Mouse (Mus musculus): ENCODE data around the gene Zfp638. TPM values are rescaled to one million over a fixed set of nuclear protein-coding genes. Genes with fewer than 3 reads are reported as not detected.
"Not testable (repeated sequence)": the region's sequence is repeated elsewhere in the genome, so short reads cannot be mapped to it uniquely, and the experiment has no call there.

Gene Zfp638
- polyA plus RNA-seq, 1 experiment from 2014 or later: 65.0 TPM

DNA sequence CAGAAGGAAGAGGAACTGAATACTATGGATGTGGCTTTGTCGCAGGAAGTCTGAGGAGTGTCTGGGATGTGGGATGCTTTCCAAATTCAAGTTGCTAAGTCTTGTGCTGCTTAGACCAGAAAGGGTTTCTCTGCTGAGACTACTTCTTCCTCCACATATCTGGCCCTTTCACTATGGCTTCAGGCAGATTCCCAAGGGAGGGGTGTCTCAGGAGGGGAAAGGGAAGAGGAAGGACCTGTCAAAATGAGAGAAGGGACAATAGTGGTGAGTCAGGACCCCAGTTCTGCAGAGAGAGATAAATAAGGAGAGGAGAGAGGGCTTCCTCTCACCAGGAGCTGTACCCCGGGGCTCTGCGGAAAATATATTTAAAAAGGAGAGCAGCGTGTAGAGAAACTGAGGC, 153.1 kb downstream of the Zfp638 start:
- no peak overlapping the region for H3K27ac ChIP-seq (ENCODE audit: low read depth)
- ATAC-seq (replicated peaks; ENCODE audit: low FRiP score, low TSS enrichment, low read depth) (no peak), DNase-seq (ENCODE audit: low spot score) (no peak)
- H3K36me3 ChIP-seq (ENCODE audit: control insufficient read depth, insufficient read depth, low read length): no peaks in the 10 kb centered on the region
- peak overlapping the region; percentile 36; the same call in 1 of the 2 replicates for H3K4me3 ChIP-seq (ENCODE audit: low read depth, low read length)
- H3K9ac ChIP-seq (ENCODE audit: low read length): no peak overlapping the region
- 66% methylated on average over 4 of the region's 4 CpGs for WGBS
- H3K4me1 ChIP-seq (replicated peaks; ENCODE audit: control insufficient read depth, insufficient read depth, low read length): peaks cover 8% of the 10 kb centered on the region; the same call in 1 of the 2 replicates
- no peaks in the 10 kb centered on the region for H3K9me3 ChIP-seq (ENCODE audit: control insufficient read depth, low read length)
- no peak overlapping the region; the same call in 1 of the 2 replicates for H3K4me2 ChIP-seq (ENCODE audit: low read length)
- 0 out of 2 replicates have a peak, but pooled peaks cover 13% of the 10 kb centered on the region for H3K27me3 ChIP-seq (replicated peaks; ENCODE audit: control insufficient read depth, insufficient read depth, low read length)

GRCm38 (mm10) chr6:84021990-84022389, 155.1 kb downstream of the Zfp638 start:
- Histone ChIP-seq H3K4me1 (replicated peaks; ENCODE audit: control insufficient read depth, insufficient read depth, low read length) (0 out of 2 replicates have a peak, but pooled peaks cover 8% of the 10 kb centered on the region), H3K27ac (ENCODE audit: low read depth) (no peak overlapping the region), H3K4me3 (ENCODE audit: low read depth, low read length) (no peak overlapping the region), H3K9ac (ENCODE audit: low read length) (no peak overlapping the region), H3K9me3 (ENCODE audit: control insufficient read depth, low read length) (no peaks in the 10 kb centered on the region), H3K27me3 (replicated peaks; ENCODE audit: control insufficient read depth, insufficient read depth, low read length) (0 out of 2 replicates have a peak, but pooled peaks cover 13% of the 10 kb centered on the region), H3K4me2 (ENCODE audit: low read length) (no peak overlapping the region), H3K36me3 (ENCODE audit: control insufficient read depth, insufficient read depth, low read length) (no peaks in the 10 kb centered on the region)
- DNase-seq (ENCODE audit: low spot score) (peak; percentile 37), ATAC-seq (replicated peaks; ENCODE audit: low FRiP score, low TSS enrichment, low read depth) (no peak)
- WGBS: 63% methylated on average over 3 of the region's 3 CpGs

DNA sequence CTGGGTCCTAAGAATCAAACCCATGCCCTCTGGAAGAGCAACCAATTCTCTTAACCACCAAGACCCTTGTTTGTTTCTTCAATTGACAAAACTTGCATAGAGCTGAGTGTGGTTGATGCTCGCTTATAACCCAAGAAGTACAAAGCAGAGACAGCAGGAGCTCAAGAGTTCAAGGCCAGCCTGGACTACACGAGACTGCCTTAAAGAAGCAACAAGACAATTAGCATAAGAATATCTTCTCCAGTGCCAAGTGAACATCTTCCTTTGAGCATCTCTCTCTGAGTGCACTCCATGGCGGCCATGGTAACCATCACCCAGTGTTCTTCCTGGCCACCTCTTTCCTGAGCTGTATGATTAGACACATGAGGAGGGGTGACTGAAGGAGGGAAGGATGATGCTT, 158.7 kb downstream of the Zfp638 start:
- H3K4me2 ChIP-seq (ENCODE audit: low read length): no peak overlapping the region
- H3K27ac ChIP-seq (ENCODE audit: low read depth): no peak overlapping the region
- 90% methylated on average over 3 of the region's 3 CpGs for WGBS
- no peak overlapping the region for H3K4me3 ChIP-seq (ENCODE audit: low read depth, low read length)
- no peaks in the 10 kb centered on the region for H3K4me1 ChIP-seq (replicated peaks; ENCODE audit: control insufficient read depth, insufficient read depth, low read length)
- H3K27me3 ChIP-seq (replicated peaks; ENCODE audit: control insufficient read depth, insufficient read depth, low read length): no peaks in the 10 kb centered on the region
- no peak for DNase-seq (ENCODE audit: low spot score)
- H3K9ac ChIP-seq (ENCODE audit: low read length): no peak overlapping the region
- ATAC-seq (replicated peaks; ENCODE audit: low FRiP score, low TSS enrichment, low read depth): no peak
- H3K36me3 ChIP-seq (ENCODE audit: control insufficient read depth, insufficient read depth, low read length): no peaks in the 10 kb centered on the region
- no peaks in the 10 kb centered on the region for H3K9me3 ChIP-seq (ENCODE audit: control insufficient read depth, low read length)

DNA sequence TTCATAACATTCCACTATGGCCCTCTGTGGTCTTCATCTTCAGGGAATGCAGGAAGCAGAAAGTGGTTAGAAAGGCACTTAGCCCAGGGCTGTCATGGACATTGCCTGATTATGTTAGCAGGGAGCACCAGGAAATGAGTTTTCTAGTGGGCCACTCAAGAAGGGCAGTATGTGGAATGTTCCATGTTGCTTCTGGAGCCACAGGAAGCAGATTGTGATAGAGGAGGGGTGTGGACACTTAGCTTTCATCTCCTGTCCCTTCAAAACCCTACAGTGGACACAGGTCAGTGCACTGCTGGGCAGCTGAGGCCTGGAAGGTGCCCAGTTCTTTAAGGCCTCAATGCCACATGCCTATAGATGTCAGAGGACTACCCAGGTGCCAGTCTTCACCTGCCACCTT, 161.9 kb downstream of the Zfp638 start:
- no peaks in the 10 kb centered on the region for H3K4me1 ChIP-seq (replicated peaks; ENCODE audit: control insufficient read depth, insufficient read depth, low read length)
- no peak overlapping the region for H3K27ac ChIP-seq (ENCODE audit: low read depth)
- no peak overlapping the region for H3K4me2 ChIP-seq (ENCODE audit: low read length)
- H3K4me3 ChIP-seq (ENCODE audit: low read depth, low read length): no peak overlapping the region
- H3K36me3 ChIP-seq (ENCODE audit: control insufficient read depth, insufficient read depth, low read length): no peaks in the 10 kb centered on the region
- H3K9me3 ChIP-seq (ENCODE audit: control insufficient read depth, low read length): no peaks in the 10 kb centered on the region
- no peaks in the 10 kb centered on the region for H3K27me3 ChIP-seq (replicated peaks; ENCODE audit: control insufficient read depth, insufficient read depth, low read length)
- ATAC-seq (replicated peaks; ENCODE audit: low FRiP score, low TSS enrichment, low read depth): no peak
- no peak overlapping the region for H3K9ac ChIP-seq (ENCODE audit: low read length)
- DNase-seq (ENCODE audit: low spot score): no peak

DNA sequence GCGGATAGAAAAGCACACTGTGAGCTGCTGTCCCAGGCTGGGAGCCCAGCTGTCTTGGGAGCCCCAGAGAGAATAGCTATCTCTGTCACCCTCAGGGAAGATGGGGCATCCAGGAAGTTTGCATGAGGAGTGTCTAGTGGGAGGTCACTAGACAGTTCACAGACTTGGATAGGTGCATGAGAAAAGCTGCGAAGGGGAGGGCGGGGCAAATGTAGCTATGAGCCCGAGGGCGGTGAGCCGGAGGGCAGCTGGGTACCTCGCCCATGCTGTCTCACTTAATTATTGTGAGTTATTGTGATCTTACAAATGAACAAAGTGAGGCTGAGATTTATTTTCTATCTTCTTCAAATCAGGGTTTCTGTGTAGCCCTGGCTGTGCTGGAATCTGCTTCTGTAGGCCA, 162.9 kb downstream of the Zfp638 start:
- H3K36me3 ChIP-seq (ENCODE audit: control insufficient read depth, insufficient read depth, low read length): no peaks in the 10 kb centered on the region
- no peak overlapping the region for H3K9ac ChIP-seq (ENCODE audit: low read length)
- DNase-seq (ENCODE audit: low spot score): peak; percentile 9
- H3K4me2 ChIP-seq (ENCODE audit: low read length): no peak overlapping the region
- no peak for ATAC-seq (replicated peaks; ENCODE audit: low FRiP score, low TSS enrichment, low read depth)
- H3K9me3 ChIP-seq (ENCODE audit: control insufficient read depth, low read length): no peaks in the 10 kb centered on the region
- 80% methylated on average over 7 of the region's 7 CpGs for WGBS
- no peak overlapping the region for H3K4me3 ChIP-seq (ENCODE audit: low read depth, low read length)
- no peaks in the 10 kb centered on the region for H3K4me1 ChIP-seq (replicated peaks; ENCODE audit: control insufficient read depth, insufficient read depth, low read length)
- H3K27ac ChIP-seq (ENCODE audit: low read depth): no peak overlapping the region
- no peaks in the 10 kb centered on the region for H3K27me3 ChIP-seq (replicated peaks; ENCODE audit: control insufficient read depth, insufficient read depth, low read length)

GRCm38 (mm10) chr6:84032516-84032915, 165.6 kb downstream of the Zfp638 start:
- WGBS: 45% methylated on average over 5 of the region's 5 CpGs
- H3K27me3 ChIP-seq (replicated peaks; ENCODE audit: control insufficient read depth, insufficient read depth, low read length); H3K9me3 ChIP-seq (ENCODE audit: control insufficient read depth, low read length); H3K9ac ChIP-seq (ENCODE audit: low read length); H3K27ac ChIP-seq (ENCODE audit: low read depth); H3K4me1 ChIP-seq (replicated peaks; ENCODE audit: control insufficient read depth, insufficient read depth, low read length); H3K36me3 ChIP-seq (ENCODE audit: control insufficient read depth, insufficient read depth, low read length); H3K4me2 ChIP-seq (ENCODE audit: low read length); ATAC-seq (replicated peaks; ENCODE audit: low FRiP score, low TSS enrichment, low read depth); DNase-seq (ENCODE audit: low spot score); H3K4me3 ChIP-seq (ENCODE audit: low read depth, low read length): not testable (repeated sequence)

Other genes with a start within 250 kb of the Zfp638 start
- gene Clec4f, start 210.9 kb upstream of the Zfp638 start, polyA plus RNA-seq (2014; fragmentation: Nextera tagmentation; extraction: Ambion mirVana): not detected in 2 replicates
- gene Cd207, start 189.3 kb upstream of the Zfp638 start, polyA plus RNA-seq (2014; fragmentation: Nextera tagmentation; extraction: Ambion mirVana): not detected in 2 replicates
- not detected in 2 replicates for gene Vax2, start 155.8 kb upstream of the Zfp638 start, polyA plus RNA-seq (2014; fragmentation: Nextera tagmentation; extraction: Ambion mirVana)
- not detected in 2 replicates for gene Atp6v1b1, start 124.1 kb upstream of the Zfp638 start, polyA plus RNA-seq (2014; fragmentation: Nextera tagmentation; extraction: Ambion mirVana)
- not detected in 2 replicates for gene Ankrd53, start 104.5 kb upstream of the Zfp638 start, polyA plus RNA-seq (2014; fragmentation: Nextera tagmentation; extraction: Ambion mirVana)
- gene Tex261, start 91.3 kb upstream of the Zfp638 start, polyA plus RNA-seq (2014; fragmentation: Nextera tagmentation; extraction: Ambion mirVana): 71.1 and 79.3 TPM in 2 replicates
- 59.9 and 69.9 TPM in 2 replicates for gene Nagk, start 72.1 kb upstream of the Zfp638 start, polyA plus RNA-seq (2014; fragmentation: Nextera tagmentation; extraction: Ambion mirVana)
- gene Paip2b, start 35.4 kb upstream of the Zfp638 start, polyA plus RNA-seq (2014; fragmentation: Nextera tagmentation; extraction: Ambion mirVana): 16.8 and 17.8 TPM in 2 replicates
- gene Dysf, start 141.5 kb downstream of the Zfp638 start, polyA plus RNA-seq (2014; fragmentation: Nextera tagmentation; extraction: Ambion mirVana): 10.8 and 11.1 TPM in 2 replicates

Measured in intestine, embryonic 14.5 days (tissue).